Mouse (Mus musculus): ENCODE data around the gene Tma7. TPM values are rescaled to one million over a fixed set of nuclear protein-coding genes. Genes with fewer than 3 reads are reported as not detected.

Tma7 gene
- total and polyA plus RNA-seq, 3 experiments = 255 to 529 (median 336) TPM

DNA sequence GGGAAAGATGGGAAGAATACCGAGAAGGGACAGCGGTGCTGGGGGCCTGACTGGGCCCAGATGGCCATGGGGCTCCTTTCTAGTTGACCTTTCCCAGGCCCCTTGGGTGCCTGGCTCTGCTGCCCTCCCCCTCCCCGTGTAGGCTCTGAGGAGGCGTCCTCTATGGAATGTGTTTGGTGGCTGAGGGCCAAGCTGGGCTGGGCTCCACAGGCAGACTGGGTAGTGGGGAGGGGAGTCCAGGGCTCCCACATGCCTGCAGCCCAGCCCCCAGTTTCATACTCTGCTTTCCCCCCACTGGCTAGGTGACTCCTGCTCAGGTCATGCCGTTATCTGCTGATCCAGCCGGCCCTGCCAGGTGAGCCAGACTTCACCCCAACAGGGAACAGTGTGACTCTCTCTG is 16.6 kb upstream of the Tma7 start:
- H3K36me3 ChIP-seq (replicated peaks in 1 of 2; ENCODE audit: control insufficient read depth in 1 of 2, insufficient read depth in 1 of 2, low read length in 1 of 2) = no peaks in the 10 kb centered on the region
- H3K4me3 ChIP-seq (replicated peaks in 1 of 3; ENCODE audit: low read depth in 2 of 3, low read length in 2 of 3, poor library complexity in 1 of 3) = no peak overlapping the region
- H3K4me2 ChIP-seq (ENCODE audit: insufficient read depth, low read depth, poor library complexity, severe bottlenecking) = no peak overlapping the region
- in situ Hi-C loops (cut with MboI; ENCODE audit: low pct_ligation_motif_present, low pct_unique_long_range_greater_than_20kb, low sequenced_read_pairs) = no loop called here
- peaks cover 94% of the 10 kb centered on the region for H3K27me3 ChIP-seq (replicated peaks)
- TF ChIP-seq MAZ (IDR thresholded peaks at IDR 0.05; ENCODE audit: low read depth, low read length) (no peak), USF1 (IDR thresholded peaks at IDR 0.05; ENCODE audit: low read depth, low read length) (no peak), E2F4 (IDR thresholded peaks at IDR 0.05; ENCODE audit: insufficient replicate concordance, low read depth, low read length) (no peak), KAT2A (IDR thresholded peaks at IDR 0.05; ENCODE audit: insufficient replicate concordance, low read length) (no peak), ZC3H11A (IDR thresholded peaks at IDR 0.05; ENCODE audit: low read depth, low read length) (no peak), TCF12 (IDR thresholded peaks at IDR 0.05; ENCODE audit: low read depth, low read length) (no peak), PAX5 (IDR thresholded peaks at IDR 0.05; ENCODE audit: low read length) (no peak), SMC3 (IDR thresholded peaks at IDR 0.05; ENCODE audit: low read depth, low read length) (no peak), NRF1 (IDR thresholded peaks at IDR 0.05; ENCODE audit: low read depth, low read length) (no peak), BHLHE40 (IDR thresholded peaks at IDR 0.05; ENCODE audit: low read depth, low read length) (no peak), ZKSCAN1 (IDR thresholded peaks at IDR 0.05; ENCODE audit: borderline replicate concordance, low read depth, low read length) (no peak), RCOR1 (conservative IDR thresholded peaks at IDR 0.05; ENCODE audit: low read depth, low read length) (no peak), POLR2AphosphoS2 (IDR thresholded peaks at IDR 0.05; ENCODE audit: low read depth, low read length) (no peak), ETS1 (conservative IDR thresholded peaks at IDR 0.05; ENCODE audit: low read depth, low read length) (no peak), CHD2 (IDR thresholded peaks at IDR 0.05; ENCODE audit: low read length) (no peak)
- H3K9me3 ChIP-seq (replicated peaks; ENCODE audit: low read length) = no peaks in the 10 kb centered on the region
- no peak for DNase-seq (ENCODE audit: extremely low read depth)
- H3K79me2 ChIP-seq (replicated peaks; ENCODE audit: control insufficient read depth, extremely low read depth, insufficient read depth, poor library complexity, severe bottlenecking) = no peaks in the 10 kb centered on the region
- dilution Hi-C loops (cut with MboI; ENCODE audit: extremely low pct_ligation_motif_present, extremely low pct_unique_long_range_greater_than_20kb, low sequenced_read_pairs) = no loop called here
- H3K4me1 ChIP-seq (ENCODE audit: control insufficient read depth in 1 of 2, insufficient read depth in 2 of 2) = peaks cover 4 to 9% of the 10 kb centered on the region in 2 experiments; a peak in 2 of 4 replicates
- no peak overlapping the region for H3K27ac ChIP-seq (ENCODE audit: insufficient read depth, low read depth)
- H3K9ac ChIP-seq (ENCODE audit: insufficient read depth, low read depth) = no peak overlapping the region

DNA sequence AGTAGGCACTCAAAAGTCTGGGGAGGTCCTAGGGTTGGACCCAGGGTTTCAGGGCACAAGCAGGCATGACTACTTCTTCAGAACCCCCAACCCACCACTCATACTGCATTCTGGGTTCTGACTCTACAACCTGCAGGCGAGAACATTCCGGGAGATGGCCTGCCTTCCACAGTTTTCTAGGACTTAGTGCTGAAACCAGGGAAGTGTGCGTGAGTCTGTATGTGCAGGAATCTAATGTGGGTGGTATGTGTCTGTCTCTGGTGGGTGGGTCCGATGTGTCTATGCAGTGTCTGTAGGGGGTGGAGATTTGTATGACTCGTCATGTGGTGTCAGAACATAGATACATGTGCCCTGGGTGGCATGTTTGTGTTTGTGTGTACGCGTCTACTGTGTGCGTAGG is 16.0 kb upstream of the Tma7 start:
- H3K4me1 ChIP-seq (ENCODE audit: control insufficient read depth in 1 of 2, insufficient read depth in 2 of 2) = peaks cover 4 to 9% of the 10 kb centered on the region in 2 experiments; a peak in 2 of 4 replicates
- dilution Hi-C loops (cut with MboI; ENCODE audit: extremely low pct_ligation_motif_present, extremely low pct_unique_long_range_greater_than_20kb, low sequenced_read_pairs) (no loop called here), in situ Hi-C loops (cut with MboI; ENCODE audit: low pct_ligation_motif_present, low pct_unique_long_range_greater_than_20kb, low sequenced_read_pairs) (no loop called here)
- TF ChIP-seq NELFE (IDR thresholded peaks at IDR 0.05; ENCODE audit: low read depth, low read length) (no peak), EP300 (IDR thresholded peaks at IDR 0.05; ENCODE audit: low read length) (no peak), MEF2A (IDR thresholded peaks at IDR 0.05; ENCODE audit: borderline replicate concordance, low read depth, low read length) (no peak), USF1 (IDR thresholded peaks at IDR 0.05; ENCODE audit: low read depth, low read length) (no peak), ZC3H11A (IDR thresholded peaks at IDR 0.05; ENCODE audit: low read depth, low read length) (no peak), MAFK (IDR thresholded peaks at IDR 0.05; ENCODE audit: insufficient replicate concordance, low read length) (no peak), ELF1 (IDR thresholded peaks at IDR 0.05; ENCODE audit: low read depth, low read length) (no peak), POLR2A (IDR thresholded peaks at IDR 0.05; ENCODE audit: low read depth, low read length) (no peak), USF2 (conservative IDR thresholded peaks at IDR 0.05; ENCODE audit: low read depth, low read length) (no peak)
- H3K9me3 ChIP-seq (replicated peaks; ENCODE audit: low read length) = no peaks in the 10 kb centered on the region
- no peak for DNase-seq (ENCODE audit: extremely low read depth)
- H3K9ac ChIP-seq (ENCODE audit: insufficient read depth, low read depth) = no peak overlapping the region
- no peak overlapping the region for H3K4me3 ChIP-seq (replicated peaks in 1 of 3; ENCODE audit: low read depth in 2 of 3, low read length in 2 of 3, poor library complexity in 1 of 3)
- H3K36me3 ChIP-seq (replicated peaks in 1 of 2; ENCODE audit: control insufficient read depth in 1 of 2, insufficient read depth in 1 of 2, low read length in 1 of 2) = peaks cover 0 to under 1% of the 10 kb centered on the region in 2 experiments
- H3K27ac ChIP-seq (ENCODE audit: insufficient read depth, low read depth) = no peak overlapping the region
- H3K27me3 ChIP-seq (replicated peaks) = peaks cover 88% of the 10 kb centered on the region
- no peak overlapping the region for H3K4me2 ChIP-seq (ENCODE audit: insufficient read depth, low read depth, poor library complexity, severe bottlenecking)
- no peaks in the 10 kb centered on the region for H3K79me2 ChIP-seq (replicated peaks; ENCODE audit: control insufficient read depth, extremely low read depth, insufficient read depth, poor library complexity, severe bottlenecking)

Data from CH12.LX (cell line).